Mouse (Mus musculus) right cerebral cortex, postnatal 25 days (tissue): ENCODE data around the gene N4bp2.
A peak's percentile ranks its signal among the peaks of the same experiment; 100 is the strongest.
"Not testable (repeated sequence)": the region's sequence is repeated elsewhere in the genome, so short reads cannot be mapped to it uniquely, and the experiment has no call there.

ENCODE experiments used
- DNase-seq: peaks from one replicate; pipeline ENCODE4 v3.0.0; 2022

The N4bp2 gene

DNA sequence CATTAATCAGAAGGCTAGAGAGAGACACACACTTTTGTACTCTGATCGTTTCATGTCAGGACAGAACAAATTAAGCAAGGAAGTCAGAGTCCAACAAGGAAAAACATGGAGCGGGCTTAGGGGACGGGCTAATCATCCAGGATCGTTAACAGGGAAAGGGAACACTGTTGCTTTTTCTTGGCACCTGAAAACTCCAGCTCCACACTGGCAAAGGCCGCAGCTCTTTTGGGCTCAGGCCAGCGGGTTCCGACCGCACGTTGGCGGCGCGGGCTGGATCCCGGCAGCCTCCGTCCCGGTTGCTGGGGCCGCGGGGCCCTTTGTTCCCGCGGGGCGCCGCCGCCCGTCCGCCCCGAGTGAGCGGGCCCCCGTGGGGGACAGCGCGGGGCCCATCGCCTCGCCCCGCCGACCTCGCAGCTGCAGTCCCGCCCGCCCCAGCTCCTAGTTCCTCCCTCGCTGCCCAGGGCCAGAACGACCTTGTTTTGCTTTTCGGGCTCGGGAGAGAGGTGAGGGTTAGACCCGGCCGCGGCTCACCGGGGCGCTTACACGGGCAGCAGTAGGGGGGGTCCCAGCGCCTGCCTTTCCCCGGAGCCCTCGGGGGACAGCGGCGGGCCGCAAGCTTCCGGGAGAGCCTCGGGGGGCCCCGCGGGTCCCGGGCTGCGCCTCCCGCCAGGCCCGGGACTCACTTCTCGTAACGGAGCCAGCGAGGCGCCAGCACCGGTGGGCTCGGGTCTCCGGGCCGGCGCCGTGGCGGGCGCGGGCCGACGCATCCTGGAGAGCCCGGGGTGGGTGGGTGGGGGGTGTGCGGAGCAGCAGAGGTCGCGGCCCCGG, at the start of gene N4bp2:
TSS of gene N4bp2 (plus strand) at position 434 of the 828 bp plus-strand sequence.
- peak; percentile 67 for DNase-seq

DNA sequence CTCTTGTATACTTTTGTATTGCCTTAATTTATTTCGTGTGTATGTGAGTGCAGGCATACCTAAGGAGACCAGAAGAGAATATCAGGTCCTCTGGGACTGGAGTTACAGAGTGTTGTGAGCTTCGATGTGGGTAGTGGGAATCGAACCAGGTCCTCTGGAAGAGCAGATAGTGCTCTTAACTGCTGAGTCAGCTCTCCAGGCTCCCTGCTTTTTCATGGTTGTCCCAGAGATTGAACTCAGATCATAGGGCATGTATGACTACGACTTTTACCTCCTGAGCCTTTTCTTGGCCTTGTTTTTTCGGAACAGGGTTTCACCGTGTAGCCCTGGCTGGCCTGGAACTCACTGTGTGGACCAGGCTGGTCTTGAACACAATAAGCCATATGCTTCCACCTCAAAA, 48.2 kb upstream of the N4bp2 start:
- DNase-seq, result no peak

DNA sequence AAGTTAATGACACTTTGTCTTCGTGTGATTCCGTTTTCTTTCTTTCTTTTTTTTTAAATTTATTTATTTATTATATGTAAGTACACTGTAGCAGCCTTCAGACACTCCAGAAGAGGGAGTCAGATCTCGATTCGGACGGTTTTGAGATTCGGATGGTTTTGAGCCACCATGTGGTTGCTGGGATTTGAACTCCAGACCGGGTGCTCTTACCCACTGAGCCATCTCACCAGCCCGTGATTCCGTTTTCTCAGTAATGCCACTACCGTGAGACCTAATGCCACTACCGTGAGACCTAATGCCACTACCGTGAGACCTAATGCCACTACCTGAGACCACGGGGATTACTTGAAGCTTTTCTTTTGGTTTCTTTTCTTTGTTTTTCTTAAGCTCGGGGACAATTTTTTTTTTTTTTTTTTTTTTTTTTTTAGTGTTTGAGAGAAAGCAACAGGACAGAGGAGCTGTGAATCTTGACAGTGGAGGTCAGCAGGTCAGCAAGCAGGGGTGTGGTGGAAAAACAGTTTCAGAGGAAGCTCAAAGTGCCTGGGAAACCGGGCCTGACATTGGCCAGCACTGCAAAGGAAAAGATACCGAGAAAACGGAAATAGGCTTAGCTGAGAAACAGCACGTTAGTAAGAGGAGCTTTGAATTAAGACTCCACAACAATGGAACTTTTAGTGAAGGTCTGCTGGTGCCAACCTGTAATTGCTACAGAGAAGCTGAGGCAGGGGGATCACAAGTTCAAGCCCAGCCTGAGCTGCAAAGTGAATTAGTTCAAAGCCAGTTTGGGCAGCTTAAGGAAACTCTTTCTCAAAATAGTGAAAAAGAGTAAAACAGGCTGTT, 46.0 kb upstream of the N4bp2 start:
- no peak for DNase-seq

- not testable (repeated sequence) for DNase-seq
Measured at GRCm38 (mm10) chr5:65717903-65718211, 45.5 kb upstream of the N4bp2 start.

DNA sequence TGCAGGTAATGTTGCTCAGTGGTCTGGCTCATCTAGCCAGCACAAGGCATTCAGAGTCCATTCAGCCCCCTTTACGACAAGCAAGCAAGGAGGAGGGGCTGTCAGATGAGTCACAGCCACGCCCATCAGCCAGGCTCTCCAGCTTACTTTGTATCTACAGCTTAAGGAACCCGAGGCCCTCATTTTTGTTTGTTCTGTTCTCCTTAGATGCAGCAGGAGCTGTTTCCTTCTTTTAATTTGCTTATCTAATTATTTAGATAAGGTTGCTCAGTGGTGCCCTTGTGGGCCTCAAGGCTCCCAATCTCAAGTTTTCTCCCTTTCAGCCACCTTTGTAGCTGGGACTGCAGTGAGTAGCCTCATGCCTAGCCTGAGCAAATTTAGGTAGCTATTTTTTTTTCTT, 45.0 kb upstream of the N4bp2 start:
- DNase-seq, result no peak

DNA sequence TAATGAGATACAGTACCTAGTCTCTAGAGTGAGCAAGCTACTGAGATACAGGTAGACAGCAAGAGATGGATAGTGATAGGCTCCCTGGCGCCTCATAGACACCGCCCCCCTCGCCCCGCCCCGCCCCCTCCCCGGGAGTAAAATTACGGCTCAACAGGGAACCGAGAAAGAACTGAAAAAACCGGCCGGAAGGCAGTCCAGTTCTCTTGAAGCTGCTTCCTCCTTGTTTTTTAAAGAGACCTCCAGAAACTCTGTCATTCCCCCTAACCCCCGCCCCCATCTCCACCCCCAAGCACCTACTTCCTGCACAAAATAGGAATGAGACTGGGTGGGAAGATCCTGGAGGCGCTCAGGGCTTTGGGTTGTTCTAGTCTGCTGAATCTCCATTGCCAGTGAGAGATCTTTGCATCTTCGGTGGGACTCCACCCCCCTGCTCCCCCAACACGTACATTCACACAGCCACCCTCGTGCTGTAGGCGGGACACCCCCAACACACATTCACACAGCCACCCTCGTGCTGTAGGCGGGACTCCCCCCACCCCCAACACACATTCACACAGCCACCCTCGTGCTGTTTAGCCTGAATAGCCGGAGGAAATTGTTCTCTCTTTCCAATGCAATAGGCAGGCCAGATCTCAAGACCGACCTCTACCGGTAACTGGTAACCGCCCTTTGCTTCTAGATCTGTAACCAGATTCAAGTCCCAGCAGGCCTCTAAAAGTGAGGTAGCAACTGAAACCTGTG, 38.8 kb upstream of the N4bp2 start:
- peak; percentile 32 for DNase-seq

GRCm38 (mm10) chr5:65731173-65732007, 31.9 kb upstream of the N4bp2 start:
- DNase-seq, result no peak

DNA sequence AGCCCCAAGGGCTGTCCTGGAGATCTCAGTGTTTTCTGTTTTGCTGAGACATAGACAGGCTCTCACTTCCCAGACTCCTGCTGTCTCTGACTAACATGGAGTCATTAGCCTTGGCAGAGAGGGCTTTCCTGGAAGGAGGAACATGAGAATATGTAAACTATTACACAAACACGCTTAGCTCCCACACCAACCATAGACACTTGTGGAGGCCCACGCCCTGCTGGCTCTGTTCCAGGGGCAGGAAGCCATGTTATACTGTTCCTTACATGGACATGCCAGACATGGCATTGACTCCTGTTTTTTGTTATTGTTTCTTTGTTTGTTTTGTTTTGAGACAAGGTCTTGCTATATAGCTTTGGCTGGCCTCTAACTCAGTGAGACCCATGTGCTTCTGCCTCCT, 27.7 kb upstream of the N4bp2 start:
- DNase-seq, result no peak

DNA sequence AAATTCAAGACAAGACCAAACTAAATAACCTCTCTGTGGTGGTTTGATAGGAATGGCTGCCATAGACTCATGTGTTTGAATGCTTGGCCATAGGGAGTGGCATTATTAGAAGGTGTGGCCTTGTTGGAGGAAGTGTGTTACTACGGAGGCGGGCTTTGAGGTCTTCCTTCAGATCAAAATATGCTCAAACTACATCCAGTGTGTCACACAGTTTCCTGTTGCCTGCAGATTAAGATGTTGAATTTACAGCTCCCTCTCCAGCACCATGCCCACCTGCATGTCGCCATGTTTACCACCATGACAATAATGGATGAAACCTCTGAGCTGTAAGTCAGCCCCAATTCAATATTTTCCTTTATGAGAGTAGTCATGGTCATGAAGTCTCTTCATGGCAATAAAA, 24.0 kb upstream of the N4bp2 start:
- DNase-seq, result no peak

GRCm38 (mm10) chr5:65746908-65747307, 16.4 kb upstream of the N4bp2 start:
- DNase-seq, result no peak

GRCm38 (mm10) chr5:65748386-65748785, 14.9 kb upstream of the N4bp2 start:
- no peak for DNase-seq

DNA sequence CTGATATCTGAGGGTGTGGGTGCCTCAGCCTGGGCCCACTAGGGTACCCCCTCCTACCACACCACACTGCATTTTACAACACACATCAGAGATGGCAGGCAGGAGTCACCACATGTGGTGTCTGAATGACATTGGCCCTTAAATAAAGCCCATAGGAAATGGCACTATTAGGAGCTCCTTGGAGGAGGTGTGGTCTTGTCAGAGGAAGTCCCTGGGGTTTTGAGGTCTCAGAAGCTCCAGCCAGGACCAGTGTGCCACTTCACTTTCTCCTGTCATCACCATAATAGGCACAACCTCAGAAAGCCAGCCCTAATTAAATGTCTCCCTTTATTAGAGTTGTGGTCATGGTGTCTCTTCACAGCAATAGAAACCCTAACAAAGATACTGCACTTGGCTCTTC, 14.4 kb upstream of the N4bp2 start:
- DNase-seq, result no peak

DNA sequence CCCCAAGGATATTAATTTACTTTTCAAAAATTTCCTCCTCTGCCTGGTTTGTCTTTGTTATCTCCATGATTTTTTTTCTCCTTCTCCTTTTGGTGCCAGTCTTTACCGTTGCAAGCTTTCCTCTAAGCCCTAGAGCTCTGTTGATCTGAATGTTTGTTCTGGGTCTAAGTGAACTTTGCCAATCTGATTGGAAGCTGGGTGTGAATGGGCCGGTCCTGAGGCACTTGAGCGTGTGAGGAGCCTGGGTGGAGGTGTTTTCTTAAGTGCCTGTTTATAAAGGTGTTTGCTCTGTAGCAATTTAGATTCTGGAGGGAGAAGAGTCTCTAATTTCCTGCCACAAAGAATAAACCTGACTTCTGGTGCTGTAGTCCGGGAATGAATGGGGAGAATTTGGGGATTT, 11.3 kb upstream of the N4bp2 start:
- no peak for DNase-seq

- DNase-seq, result no peak
Measured at GRCm38 (mm10) chr5:65755859-65756258, 7.5 kb upstream of the N4bp2 start.

DNA sequence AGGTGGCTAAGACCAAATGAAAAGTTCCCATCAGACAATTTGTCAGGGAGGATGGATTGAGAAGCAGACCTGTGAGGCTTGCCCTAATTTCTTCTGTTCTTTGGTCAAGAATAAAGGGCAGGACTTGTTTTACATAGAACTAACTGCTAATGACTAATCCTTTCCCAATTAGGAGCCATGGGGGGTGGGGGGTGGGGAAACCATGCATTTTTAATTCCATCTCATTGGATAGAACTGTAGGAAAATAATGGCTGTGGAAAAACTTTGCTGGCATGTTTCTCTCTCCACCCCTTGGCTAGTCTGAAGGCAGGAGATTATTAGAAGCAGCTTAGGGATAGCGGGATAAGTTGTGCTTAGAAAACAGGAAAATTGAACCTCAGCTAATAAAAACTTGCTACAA, 6.2 kb upstream of the N4bp2 start:
- DNase-seq, result no peak

- DNase-seq, result no peak
Measured at GRCm38 (mm10) chr5:65760041-65760440, 3.3 kb upstream of the N4bp2 start.

GRCm38 (mm10) chr5:65760599-65760998, 2.7 kb upstream of the N4bp2 start:
- DNase-seq, result no peak

GRCm38 (mm10) chr5:65761020-65761419, 2.3 kb upstream of the N4bp2 start:
- no peak for DNase-seq

- no peak for DNase-seq
Measured at GRCm38 (mm10) chr5:65761921-65762320, 1.4 kb upstream of the N4bp2 start.

DNA sequence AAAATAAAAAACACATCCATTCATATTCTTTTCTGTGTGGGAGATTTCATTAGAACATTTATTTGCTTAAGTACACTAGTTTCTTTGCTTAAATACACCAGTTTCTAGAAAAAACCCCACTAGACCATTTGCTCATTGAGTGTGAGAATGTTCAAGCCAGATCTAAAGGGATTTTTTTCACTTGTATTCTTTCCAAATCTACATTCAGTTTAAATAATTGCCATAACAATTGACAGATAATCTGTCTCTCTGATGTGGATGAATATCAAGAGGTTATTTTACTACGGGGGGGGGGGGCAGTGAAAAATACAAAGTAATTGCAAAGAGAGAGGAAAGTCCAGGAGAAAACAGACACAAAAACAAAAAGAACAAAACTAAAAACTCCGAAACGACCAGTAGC, 635 bp upstream of the N4bp2 start:
- no peak for DNase-seq

DNA sequence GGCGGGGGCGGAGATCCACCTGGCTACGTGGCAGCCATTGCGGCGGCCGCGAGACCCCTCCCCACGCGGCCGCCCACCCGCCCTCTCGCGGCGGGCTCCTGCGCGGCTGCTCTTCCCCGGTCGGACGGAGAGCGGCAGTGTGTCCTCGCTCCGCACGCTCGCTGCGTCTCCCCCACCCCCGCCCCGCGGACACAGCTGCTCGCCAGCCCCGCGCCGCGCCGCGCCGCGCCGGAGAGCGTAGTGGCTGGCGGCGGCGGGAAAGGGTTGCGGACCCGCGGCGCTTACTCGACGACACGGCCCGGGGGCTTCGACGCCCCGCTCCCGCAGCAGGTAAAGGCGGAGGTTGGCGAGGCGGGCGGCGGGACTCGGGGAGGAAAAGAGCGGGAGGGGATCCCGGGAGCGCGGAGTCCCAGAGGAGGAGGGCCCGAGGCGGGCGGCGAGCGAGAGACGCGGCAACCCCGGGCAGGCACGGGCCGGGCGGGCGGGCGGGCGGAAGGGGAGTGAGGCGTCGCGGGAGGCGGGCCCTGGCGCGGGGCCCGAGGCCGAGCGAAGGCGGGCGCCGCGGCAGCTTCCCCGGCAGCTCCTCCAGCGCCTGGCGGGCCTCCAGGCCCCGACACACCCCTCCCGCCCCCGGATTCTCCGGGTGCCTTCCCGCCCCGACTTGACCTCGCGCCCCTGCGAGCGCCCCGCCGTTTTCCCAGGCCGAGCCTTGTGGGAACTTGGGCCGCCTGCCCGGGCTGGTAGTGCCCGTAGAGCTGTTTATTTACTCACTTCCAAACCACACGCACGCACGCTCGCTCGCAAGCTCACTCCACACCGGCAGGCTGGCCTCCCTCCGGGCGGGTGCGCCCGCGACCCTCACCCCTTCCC, 830 bp downstream of the N4bp2 start:
- peak; percentile 76 for DNase-seq
